Mouse (Mus musculus) WW6 (cell line): ENCODE results near the gene Rnf220.
A peak's percentile ranks its signal among the peaks of the same experiment; 100 is the strongest.

Experiments used
- DNase-seq: peaks from one replicate; pipeline ENCODE4 v3.0.0-alpha.2; 2013; ENCODE audit warnings: low read depth, low spot score

The Rnf220 gene

GRCm38 (mm10) chr4:117341282-117341681 is 155.6 kb downstream of the Rnf220 start:
- DNase-seq, result no peak

GRCm38 (mm10) chr4:117339796-117340195 is 157.1 kb downstream of the Rnf220 start:
- DNase-seq, result peak; percentile 75

- DNase-seq, result peak; percentile 36
These were observed 165.9 kb downstream of the Rnf220 start for GRCm38 (mm10) chr4:117330836-117331475.

- no peak for DNase-seq
These were observed 166.7 kb downstream of the Rnf220 start for GRCm38 (mm10) chr4:117330132-117330531.

GRCm38 (mm10) chr4:117326915-117327314 is 169.9 kb downstream of the Rnf220 start:
- DNase-seq, result no peak

- DNase-seq, result no peak
These were observed 171.8 kb downstream of the Rnf220 start for GRCm38 (mm10) chr4:117325076-117325475.

- no peak for DNase-seq
These were observed 173.1 kb downstream of the Rnf220 start for GRCm38 (mm10) chr4:117323515-117324344.

- DNase-seq, result no peak
These were observed 175.8 kb downstream of the Rnf220 start for GRCm38 (mm10) chr4:117321011-117321410.

- DNase-seq, result no peak
These were observed 178.3 kb downstream of the Rnf220 start for GRCm38 (mm10) chr4:117318508-117318907.

GRCm38 (mm10) chr4:117317701-117318190 is 179.1 kb downstream of the Rnf220 start:
- no peak for DNase-seq

GRCm38 (mm10) chr4:117316800-117317199 is 180.1 kb downstream of the Rnf220 start:
- no peak for DNase-seq

GRCm38 (mm10) chr4:117314849-117315500 is 181.9 kb downstream of the Rnf220 start:
- no peak for DNase-seq

- DNase-seq, result peak; percentile 39
These were observed 183.8 kb downstream of the Rnf220 start for GRCm38 (mm10) chr4:117313085-117313424.

- no peak for DNase-seq
These were observed 184.3 kb downstream of the Rnf220 start for GRCm38 (mm10) chr4:117312416-117313084.

GRCm38 (mm10) chr4:117311891-117312290 is 185.0 kb downstream of the Rnf220 start:
- no peak for DNase-seq

- no peak for DNase-seq
These were observed 187.4 kb downstream of the Rnf220 start for GRCm38 (mm10) chr4:117309427-117309826.

GRCm38 (mm10) chr4:117307270-117307669 is 189.6 kb downstream of the Rnf220 start:
- DNase-seq, result no peak

- DNase-seq, result no peak
These were observed 191.4 kb downstream of the Rnf220 start for GRCm38 (mm10) chr4:117305461-117305860.

- DNase-seq, result no peak
These were observed 192.4 kb downstream of the Rnf220 start for GRCm38 (mm10) chr4:117304239-117305025.

GRCm38 (mm10) chr4:117303581-117304238 is 193.1 kb downstream of the Rnf220 start:
- DNase-seq, result no peak
